Mouse (Mus musculus) brain, embryonic 14.5 days (tissue): Measurements from ENCODE around the gene Farp2.

Source experiments
- CTCF ChIP-seq: fragments of 200-500 bp; IDR thresholded peaks from 2 replicates; pipeline ENCODE4 v1.5.1; 2012; ENCODE audit warnings: inconsistent platforms, mild to moderate bottlenecking, moderate library complexity, borderline replicate concordance; ENCODE audit not compliant: insufficient read depth, insufficient read length; ENCODE audit errors: extremely low read depth
- POLR2A ChIP-seq: fragments of 200-500 bp; IDR thresholded peaks from 2 replicates; pipeline ENCODE4 v1.6.1; 2012; ENCODE audit warnings: mild to moderate bottlenecking, inconsistent platforms, borderline replicate concordance; ENCODE audit not compliant: poor library complexity, insufficient read depth, insufficient read length, severe bottlenecking; ENCODE audit errors: extremely low read depth

- no peak for TF ChIP-seq POLR2A
- no peak for TF ChIP-seq CTCF
Observed at GRCm38 (mm10) chr1:93602911-93603310, 91.0 kb downstream of the Farp2 start.
